Mouse (Mus musculus) kidney, postnatal 25 days (tissue): ENCODE results near the gene Pcsk2.

ENCODE experiments used
- DNase-seq, 2 experiments: peaks; one replicate each; pipeline ENCODE4 v3.0.0; 2021; ENCODE audit warnings: mixed read lengths in 2 of 2

Gene Pcsk2

GRCm38 (mm10) chr2:143840895-143841294, 294.9 kb downstream of the Pcsk2 start:
- DNase-seq: peak in 1 of 2 experiments; percentile 21

- DNase-seq: peak in 1 of 2 experiments; percentile 24
Observed at GRCm38 (mm10) chr2:143841536-143841935, 295.6 kb downstream of the Pcsk2 start.

GRCm38 (mm10) chr2:143844779-143845178, 298.8 kb downstream of the Pcsk2 start:
- DNase-seq: no peak

- DNase-seq: peak; percentile 81 to 86
Observed at GRCm38 (mm10) chr2:143846799-143847198, 300.8 kb downstream of the Pcsk2 start.

GRCm38 (mm10) chr2:143847291-143847690, 301.3 kb downstream of the Pcsk2 start:
- peak in 1 of 2 experiments; percentile 7 for DNase-seq

- no peak for DNase-seq
Observed at GRCm38 (mm10) chr2:143851354-143852221, 305.6 kb downstream of the Pcsk2 start.

GRCm38 (mm10) chr2:143852295-143853275, 306.6 kb downstream of the Pcsk2 start:
- no peak for DNase-seq

GRCm38 (mm10) chr2:143853447-143853846, 307.5 kb downstream of the Pcsk2 start:
- DNase-seq: no peak

GRCm38 (mm10) chr2:143859166-143859565, 313.2 kb downstream of the Pcsk2 start:
- DNase-seq: no peak

GRCm38 (mm10) chr2:143862484-143863231, 316.7 kb downstream of the Pcsk2 start, which contains the start of gene Bfsp1:
TSS of gene Bfsp1 (minus strand) at chr2:143863173.
- DNase-seq: peak; percentile 41 to 66

- no peak for DNase-seq
Observed at GRCm38 (mm10) chr2:143864600-143864999, 318.6 kb downstream of the Pcsk2 start.
